Mouse (Mus musculus): ENCODE results near the gene Tlr9. TPM values are rescaled to one million over a fixed set of nuclear protein-coding genes. Genes with fewer than 3 reads are reported as not detected.

The Tlr9 gene
- 0.48 and 0.88 TPM in 2 replicates for polyA plus RNA-seq (2012; ENCODE audit: insufficient read depth, insufficient read length, missing spikeins)

DNA sequence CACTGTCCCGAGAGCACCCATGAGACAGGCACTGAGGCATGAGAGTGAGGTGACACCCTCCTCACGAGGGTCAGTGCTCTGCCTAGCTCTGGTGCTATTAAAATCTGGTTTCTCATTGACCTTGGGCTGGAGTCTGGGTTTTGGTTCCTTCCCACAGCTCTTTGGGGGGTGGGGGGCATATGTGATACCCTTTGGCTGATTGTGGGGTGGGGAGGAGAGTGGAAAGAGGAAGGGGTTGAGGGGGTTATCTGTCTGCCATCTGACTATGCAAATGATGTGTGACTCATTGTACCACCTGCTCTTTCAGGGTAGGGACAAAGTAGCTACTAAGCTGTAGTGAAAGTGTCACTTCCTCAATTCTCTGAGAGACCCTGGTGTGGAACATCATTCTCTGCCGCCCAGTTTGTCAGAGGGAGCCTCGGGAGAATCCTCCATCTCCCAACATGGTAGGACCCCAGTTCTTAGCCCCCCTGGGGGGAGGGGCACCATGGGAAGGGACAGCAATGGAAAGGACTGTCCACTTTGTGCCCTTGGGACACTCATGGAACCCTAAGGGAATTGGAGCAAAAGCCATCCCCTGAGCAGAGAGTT lies at the start of gene Tlr9:
Tlr9 (plus strand) TSS at position 338 of the 591 bp plus-strand sequence.
- peak within 1 kb of the TSS; percentile 63; the same call in 1 of the 2 replicates for H3K27ac ChIP-seq (replicated peaks; ENCODE audit: low read depth, low read length)
- H3K4me1 ChIP-seq (ENCODE audit: control insufficient read depth, insufficient read depth, insufficient read length, low read length), result peaks cover 4% of the 10 kb centered on the region; the same call in 1 of the 2 replicates
- H3K4me3 ChIP-seq (ENCODE audit: insufficient read depth, low read depth, low read length), result peak within 1 kb of the TSS; percentile 31; the same call in 1 of the 2 replicates

DNA sequence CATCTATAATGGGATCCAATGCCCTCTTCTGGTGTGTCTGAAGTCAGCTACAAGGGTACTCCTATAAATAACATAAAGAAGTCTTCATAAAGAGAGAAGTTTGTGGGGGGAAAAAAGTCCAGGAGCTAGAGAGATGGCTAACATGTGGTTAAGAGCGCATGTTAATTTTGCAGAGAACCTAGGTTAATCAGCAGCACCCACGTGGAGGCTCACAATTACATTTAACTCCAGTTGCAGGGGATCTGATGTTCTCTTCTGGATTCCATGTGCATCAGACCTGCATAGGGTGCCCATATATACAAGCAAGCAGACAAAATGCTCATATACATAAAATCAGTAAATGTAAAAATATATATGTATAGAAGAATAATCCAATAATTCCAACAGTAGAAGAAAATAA lies 49.0 kb upstream of the Tlr9 start:
- Histone ChIP-seq H3K27ac (replicated peaks; ENCODE audit: low read depth, low read length) (no peak overlapping the region), H3K4me3 (ENCODE audit: insufficient read depth, low read depth, low read length) (peak overlapping the region; percentile 36; the same call in 1 of the 2 replicates), H3K4me1 (ENCODE audit: control insufficient read depth, insufficient read depth, insufficient read length, low read length) (peaks cover 9% of the 10 kb centered on the region)

DNA sequence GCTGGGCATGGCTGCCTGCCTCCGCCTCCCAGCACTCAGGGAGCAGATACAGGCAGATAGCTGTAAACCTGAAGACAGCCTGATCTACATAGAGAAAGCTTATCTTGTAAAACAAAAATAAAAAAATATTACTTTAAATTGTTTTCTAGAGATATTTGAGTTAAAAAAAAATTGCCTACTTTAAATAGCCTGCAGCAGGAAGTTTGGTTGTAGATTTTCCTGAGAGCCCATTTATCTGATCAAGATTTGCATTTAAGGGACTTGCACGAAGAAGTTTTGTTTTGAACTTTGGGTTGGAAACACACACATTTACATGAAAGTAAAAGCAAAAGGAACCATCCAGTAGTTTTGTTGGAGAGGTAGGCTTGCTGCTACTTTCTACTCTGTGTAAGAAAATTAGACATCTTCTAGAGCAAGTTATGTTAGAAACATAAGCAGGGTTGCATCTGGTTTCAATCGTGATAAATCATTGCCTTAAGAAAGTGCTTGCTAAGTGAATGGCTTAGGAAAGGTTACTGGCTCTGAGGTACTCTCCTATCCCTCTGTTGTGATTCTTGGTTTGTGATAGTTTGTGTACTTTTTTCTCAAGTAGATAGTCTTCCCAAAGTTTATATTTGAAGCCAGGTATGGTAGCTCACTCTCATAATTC lies 46.7 kb upstream of the Tlr9 start:
- H3K4me3 ChIP-seq (ENCODE audit: insufficient read depth, low read depth, low read length), result no peak overlapping the region
- H3K27ac ChIP-seq (replicated peaks; ENCODE audit: low read depth, low read length), result no peak overlapping the region

DNA sequence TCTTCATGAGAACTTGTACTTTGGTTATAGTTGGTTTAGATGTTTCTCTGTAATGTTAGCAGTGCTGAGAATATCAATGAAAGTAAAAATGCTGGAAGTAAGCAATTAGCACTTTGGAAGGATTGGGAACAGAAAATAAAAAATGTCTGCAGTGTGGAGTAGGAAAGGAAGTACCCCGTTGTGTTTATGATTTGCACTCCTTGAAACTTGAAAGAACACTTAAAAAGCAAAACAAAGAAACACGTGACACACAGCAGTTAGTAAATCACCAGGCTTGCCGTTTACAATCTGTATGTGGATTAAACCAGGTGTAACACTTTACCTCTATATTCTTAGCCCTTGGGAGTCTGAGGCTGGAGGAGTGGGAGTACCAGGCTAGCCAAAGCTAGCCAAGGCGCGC lies 45.6 kb upstream of the Tlr9 start:
- Histone ChIP-seq H3K4me3 (ENCODE audit: insufficient read depth, low read depth, low read length) (no peak overlapping the region), H3K27ac (replicated peaks; ENCODE audit: low read depth, low read length) (no peak overlapping the region), H3K4me1 (ENCODE audit: control insufficient read depth, insufficient read depth, insufficient read length, low read length) (peaks cover 9% of the 10 kb centered on the region)

More for the DNA sequence above, 46.7 kb upstream of the Tlr9 start:
- H3K4me1 ChIP-seq (ENCODE audit: control insufficient read depth, insufficient read depth, insufficient read length, low read length), result peaks cover 9% of the 10 kb centered on the region

DNA sequence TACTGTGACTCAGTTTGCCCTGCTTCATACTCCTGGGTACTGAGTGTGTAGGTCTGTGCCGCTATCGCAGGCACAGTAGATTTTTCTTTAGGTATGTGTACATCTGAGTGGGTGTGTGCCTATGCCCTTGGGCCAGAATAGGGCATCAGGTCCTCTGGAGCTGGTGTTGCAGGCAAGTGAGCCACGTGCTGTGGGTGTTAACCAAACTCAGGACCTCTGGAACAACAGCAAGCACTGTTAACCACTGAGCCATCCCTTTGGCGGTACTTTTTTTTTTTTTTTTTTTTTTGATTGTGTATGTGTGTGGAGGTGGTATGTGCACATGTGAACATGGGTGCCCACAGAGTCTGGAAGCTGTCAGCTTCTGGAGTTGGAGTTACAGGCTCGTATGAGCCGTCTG lies 44.6 kb upstream of the Tlr9 start:
- Histone ChIP-seq H3K4me1 (ENCODE audit: control insufficient read depth, insufficient read depth, insufficient read length, low read length) (peaks cover 9% of the 10 kb centered on the region), H3K4me3 (ENCODE audit: insufficient read depth, low read depth, low read length) (no peak overlapping the region), H3K27ac (replicated peaks; ENCODE audit: low read depth, low read length) (no peak overlapping the region)

DNA sequence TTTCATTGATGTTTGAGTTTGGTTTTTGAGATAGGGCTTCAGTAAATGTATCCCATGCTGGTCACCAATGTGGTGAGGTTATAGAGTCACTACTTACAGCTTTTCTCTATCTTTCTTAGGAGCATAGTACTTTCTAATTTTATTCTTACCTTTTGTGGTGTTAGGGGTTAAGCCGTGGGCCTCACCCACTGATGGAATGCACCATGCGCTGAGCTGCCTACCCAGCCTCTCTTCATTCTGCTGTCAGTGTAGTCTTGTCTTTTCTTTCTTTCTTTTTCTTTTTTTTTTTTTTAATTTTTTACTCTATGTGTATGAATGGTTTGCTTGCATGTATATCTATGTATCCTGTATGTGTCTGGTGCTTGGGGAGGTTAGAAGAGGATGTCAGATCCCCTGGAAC lies 42.9 kb upstream of the Tlr9 start:
- no peak overlapping the region for H3K27ac ChIP-seq (replicated peaks; ENCODE audit: low read depth, low read length)
- H3K4me3 ChIP-seq (ENCODE audit: insufficient read depth, low read depth, low read length), result no peak overlapping the region
- H3K4me1 ChIP-seq (ENCODE audit: control insufficient read depth, insufficient read depth, insufficient read length, low read length), result no peaks in the 10 kb centered on the region

DNA sequence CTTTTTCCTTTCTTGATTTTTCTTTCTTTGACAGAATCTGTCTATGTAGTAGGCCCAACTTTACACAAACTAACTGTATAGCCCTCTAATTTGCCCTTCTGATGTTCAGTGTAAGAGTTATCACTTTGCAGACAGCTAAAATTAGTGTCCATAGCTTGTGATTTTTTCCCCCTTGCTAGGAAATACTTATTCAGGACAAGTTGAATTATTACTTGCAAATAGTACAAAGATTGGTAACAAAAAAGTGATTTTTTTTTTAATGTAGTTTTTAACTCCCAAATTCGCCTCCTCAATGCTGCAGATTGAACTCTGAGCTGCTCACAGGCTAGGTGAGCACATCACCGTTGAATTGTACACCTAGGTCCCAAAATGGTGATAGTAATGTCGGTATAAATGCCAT lies 42.4 kb upstream of the Tlr9 start:
- Histone ChIP-seq H3K4me1 (ENCODE audit: control insufficient read depth, insufficient read depth, insufficient read length, low read length) (no peaks in the 10 kb centered on the region), H3K4me3 (ENCODE audit: insufficient read depth, low read depth, low read length) (no peak overlapping the region)

DNA sequence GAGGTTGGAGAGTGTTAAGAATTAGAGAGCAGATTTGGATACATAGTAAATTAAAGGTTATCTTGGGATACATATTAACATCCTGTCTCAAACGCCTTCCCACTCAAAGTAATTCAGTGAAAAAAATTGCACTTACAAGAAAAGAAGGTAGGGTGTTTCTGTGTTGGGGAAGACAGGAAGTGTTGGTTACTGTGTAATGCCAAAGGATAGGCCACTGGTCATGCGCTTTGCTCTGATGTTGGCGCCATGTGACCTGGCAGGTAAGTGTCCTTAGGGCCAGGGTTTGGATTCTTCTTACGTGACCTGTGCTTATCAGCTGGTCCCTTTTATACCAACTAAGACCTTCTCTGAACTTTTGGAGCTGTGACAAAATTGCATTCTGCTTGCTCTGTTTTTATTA lies 40.3 kb upstream of the Tlr9 start:
- Histone ChIP-seq H3K4me1 (ENCODE audit: control insufficient read depth, insufficient read depth, insufficient read length, low read length) (no peaks in the 10 kb centered on the region), H3K4me3 (ENCODE audit: insufficient read depth, low read depth, low read length) (no peak overlapping the region), H3K27ac (replicated peaks; ENCODE audit: low read depth, low read length) (no peak overlapping the region)

More for the DNA sequence above, 42.4 kb upstream of the Tlr9 start:
- H3K27ac ChIP-seq (replicated peaks; ENCODE audit: low read depth, low read length), result no peak overlapping the region

DNA sequence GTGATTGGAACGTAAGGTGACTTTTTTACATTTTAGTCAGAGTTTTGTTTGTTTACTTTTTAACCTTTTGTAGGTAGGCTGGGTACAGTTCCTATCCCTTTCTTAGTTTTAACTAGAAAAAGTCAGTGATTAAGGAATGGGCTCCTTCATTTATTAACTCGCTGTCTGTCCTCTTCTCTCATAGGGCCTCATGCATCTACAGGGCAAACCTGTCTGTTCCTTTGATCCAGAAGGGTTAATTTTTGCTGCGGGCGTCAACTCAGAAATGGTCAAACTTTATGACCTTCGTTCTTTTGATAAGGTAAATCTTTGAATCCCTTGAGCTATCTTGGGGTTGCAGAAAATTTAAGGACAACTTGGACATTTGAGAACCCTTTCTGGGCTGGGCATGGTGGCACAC lies 38.4 kb upstream of the Tlr9 start:
- Histone ChIP-seq H3K4me3 (ENCODE audit: insufficient read depth, low read depth, low read length) (no peak overlapping the region), H3K4me1 (ENCODE audit: control insufficient read depth, insufficient read depth, insufficient read length, low read length) (no peaks in the 10 kb centered on the region), H3K27ac (replicated peaks; ENCODE audit: low read depth, low read length) (no peak overlapping the region)

DNA sequence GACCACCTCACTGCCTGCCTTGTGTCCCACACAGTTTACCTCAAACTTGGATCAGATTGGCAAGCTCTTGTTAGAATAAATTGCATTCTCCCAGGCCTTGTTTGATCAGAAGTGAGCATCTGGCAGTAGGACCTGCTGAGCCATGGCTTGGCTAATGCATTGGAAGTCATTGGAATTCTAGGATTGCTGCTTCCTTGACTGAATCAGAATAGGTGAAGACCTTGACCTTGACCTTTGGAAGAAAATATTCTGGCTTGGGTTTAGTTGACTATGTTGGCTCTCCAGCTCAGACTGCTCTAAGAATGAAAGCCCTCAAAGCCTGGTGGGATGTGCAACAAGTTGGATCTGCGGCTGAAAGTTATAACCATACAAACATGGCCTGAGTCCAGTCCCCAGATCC lies 31.0 kb upstream of the Tlr9 start:
- peaks cover 3% of the 10 kb centered on the region; the same call in 1 of the 2 replicates for H3K4me1 ChIP-seq (ENCODE audit: control insufficient read depth, insufficient read depth, insufficient read length, low read length)
- no peak overlapping the region for H3K4me3 ChIP-seq (ENCODE audit: insufficient read depth, low read depth, low read length)
- 0 out of 2 replicates have a peak overlapping the region, but pooled peaks have one; percentile 17 for H3K27ac ChIP-seq (replicated peaks; ENCODE audit: low read depth, low read length)

DNA sequence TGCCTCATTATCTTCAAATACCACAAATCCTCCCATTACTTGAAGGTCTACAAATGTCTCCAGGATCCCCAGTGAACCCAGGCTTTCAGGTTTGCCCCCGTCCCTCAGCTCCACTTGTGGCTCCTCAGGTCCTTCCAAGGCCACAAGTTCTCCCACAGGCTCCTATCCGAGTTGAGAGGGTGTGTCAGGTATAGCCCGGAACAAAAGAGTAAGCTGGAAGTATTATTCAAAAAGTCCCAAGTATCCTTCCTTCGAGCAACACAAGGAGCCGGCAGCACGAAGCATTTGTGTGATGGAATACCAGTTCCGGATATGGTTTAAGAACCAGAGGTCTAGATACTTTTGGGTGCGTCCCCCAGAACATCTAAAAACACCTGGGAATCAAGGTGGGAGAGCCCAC lies 30.4 kb upstream of the Tlr9 start:
- Histone ChIP-seq H3K4me3 (ENCODE audit: insufficient read depth, low read depth, low read length) (no peak overlapping the region), H3K4me1 (ENCODE audit: control insufficient read depth, insufficient read depth, insufficient read length, low read length) (peaks cover 3% of the 10 kb centered on the region; the same call in 1 of the 2 replicates), H3K27ac (replicated peaks; ENCODE audit: low read depth, low read length) (no peak overlapping the region)

DNA sequence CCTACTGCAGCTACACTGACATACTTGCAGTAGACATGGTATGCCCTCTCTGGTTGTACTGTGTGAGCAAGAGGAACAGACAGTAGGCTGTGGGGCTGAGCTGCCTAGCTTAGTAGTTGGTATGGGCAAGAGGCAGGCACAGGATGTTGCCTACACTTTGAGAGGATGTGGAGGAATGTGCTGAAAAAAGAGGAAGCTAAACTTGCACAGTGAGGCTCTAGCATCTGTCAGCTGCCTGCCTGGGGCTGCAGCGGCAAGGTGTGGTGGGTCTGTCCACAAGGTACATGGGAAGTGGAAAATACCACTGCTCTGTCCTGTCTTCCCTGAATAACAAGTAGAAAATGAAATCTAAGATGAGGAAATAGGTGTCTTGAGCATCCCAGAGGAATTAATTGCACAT lies 29.4 kb upstream of the Tlr9 start:
- Histone ChIP-seq H3K4me3 (ENCODE audit: insufficient read depth, low read depth, low read length) (no peak overlapping the region), H3K4me1 (ENCODE audit: control insufficient read depth, insufficient read depth, insufficient read length, low read length) (peaks cover 7% of the 10 kb centered on the region), H3K27ac (replicated peaks; ENCODE audit: low read depth, low read length) (0 out of 2 replicates have a peak overlapping the region, but pooled peaks have one; percentile 5)

DNA sequence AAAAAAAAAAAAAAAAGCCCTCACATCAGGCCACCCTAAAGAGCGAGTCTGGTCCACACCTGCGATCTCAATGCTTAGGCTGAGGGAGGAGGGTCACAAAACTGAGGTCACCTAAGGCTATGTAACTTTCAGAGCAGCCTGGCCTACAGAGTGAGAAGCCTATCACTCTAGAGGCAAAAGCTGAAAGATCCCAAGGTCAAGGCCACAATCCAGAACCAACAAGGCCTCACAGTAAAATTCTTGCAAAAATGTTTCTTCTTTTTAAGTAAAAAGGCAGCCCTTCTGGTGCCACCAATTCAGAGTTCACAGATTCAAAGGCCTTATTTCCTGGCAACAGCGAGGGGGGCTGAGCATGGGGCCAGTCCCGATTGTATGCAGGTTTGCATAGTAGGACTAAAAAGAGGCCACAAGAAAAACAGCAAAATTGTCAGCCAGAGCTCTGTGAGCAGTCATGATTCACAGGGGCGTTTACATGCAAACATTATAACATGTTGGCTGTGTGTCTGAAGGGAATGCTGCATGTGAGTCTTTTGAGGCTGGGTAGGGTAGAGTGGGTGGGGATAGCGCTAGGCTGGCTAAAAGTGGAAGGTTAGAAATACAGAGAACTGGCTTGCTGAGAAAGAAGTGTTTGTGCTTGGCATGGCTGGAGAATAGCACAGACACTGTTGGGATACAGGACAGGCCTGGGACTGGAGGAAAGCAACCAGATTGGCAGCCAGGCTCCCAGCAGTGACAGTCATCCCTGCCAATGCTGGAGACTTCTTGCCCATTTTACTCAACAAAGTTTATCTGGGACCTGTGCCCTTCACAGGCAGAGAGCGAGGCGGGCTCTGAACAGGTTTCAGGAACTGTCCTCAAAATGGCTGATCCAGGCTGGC lies 28.2 kb upstream of the Tlr9 start:
- H3K4me1 ChIP-seq (ENCODE audit: control insufficient read depth, insufficient read depth, insufficient read length, low read length), result peaks cover 9% of the 10 kb centered on the region
- H3K4me3 ChIP-seq (ENCODE audit: insufficient read depth, low read depth, low read length), result no peak overlapping the region
- H3K27ac ChIP-seq (replicated peaks; ENCODE audit: low read depth, low read length), result peak overlapping the region; percentile 46

DNA sequence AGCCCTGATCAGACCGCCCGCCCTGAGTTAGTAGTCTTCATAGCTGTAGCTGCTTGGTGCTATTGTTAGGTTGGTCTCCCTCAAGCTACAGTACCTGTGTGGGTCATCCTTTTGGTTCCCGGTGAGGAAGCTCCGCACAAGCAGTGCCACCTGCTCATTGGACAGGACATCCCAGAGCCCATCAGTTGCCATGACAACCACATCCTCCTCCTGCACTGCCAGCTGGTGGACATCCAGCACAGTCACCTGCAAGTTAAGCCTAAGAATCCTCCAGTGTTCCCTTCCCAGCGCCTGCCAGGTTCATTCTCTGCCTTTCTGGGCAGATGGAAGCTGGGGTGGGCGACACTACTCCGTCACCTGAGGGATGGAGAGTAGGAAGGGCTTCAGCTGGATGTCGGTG lies 26.7 kb upstream of the Tlr9 start:
- Histone ChIP-seq H3K4me3 (ENCODE audit: insufficient read depth, low read depth, low read length) (no peak overlapping the region), H3K27ac (replicated peaks; ENCODE audit: low read depth, low read length) (no peak overlapping the region), H3K4me1 (ENCODE audit: control insufficient read depth, insufficient read depth, insufficient read length, low read length) (peaks cover 15% of the 10 kb centered on the region)

DNA sequence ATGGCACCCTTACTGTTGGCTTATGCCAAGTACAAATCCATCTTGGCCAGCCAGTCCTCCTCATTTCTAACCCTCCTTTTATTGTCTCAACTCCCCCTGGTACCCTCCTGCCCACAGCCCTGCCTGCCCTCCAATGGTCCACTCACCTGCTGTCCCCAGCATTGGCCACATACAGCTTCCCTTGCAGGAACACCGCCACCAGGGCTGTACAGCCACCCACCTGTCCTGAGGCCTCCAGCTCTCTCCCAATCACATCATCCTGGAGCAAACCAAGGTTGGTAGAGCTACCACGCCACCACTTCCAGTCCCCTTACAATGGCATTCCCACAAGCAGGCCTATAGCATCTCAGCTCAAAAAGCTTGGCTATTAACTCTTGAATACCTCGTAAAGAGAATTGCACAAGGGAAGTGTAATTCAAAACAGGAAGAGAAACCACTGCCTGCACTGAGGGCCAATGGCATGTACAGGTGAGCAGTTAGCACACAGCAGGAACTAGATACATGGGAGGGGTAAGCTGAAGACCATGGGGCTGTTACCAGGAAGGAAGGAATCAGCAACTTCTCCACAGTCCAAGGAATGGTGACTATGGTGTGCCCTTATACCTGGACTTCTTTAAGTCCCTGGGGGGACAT lies 25.2 kb upstream of the Tlr9 start:
- Histone ChIP-seq H3K27ac (replicated peaks; ENCODE audit: low read depth, low read length) (no peak overlapping the region), H3K4me3 (ENCODE audit: insufficient read depth, low read depth, low read length) (no peak overlapping the region), H3K4me1 (ENCODE audit: control insufficient read depth, insufficient read depth, insufficient read length, low read length) (peaks cover 15% of the 10 kb centered on the region)
